Mouse (Mus musculus) liver, adult 2 months (tissue): ENCODE measurements at regions not wholly inside any gene's neighbourhood (a gene's known extent, or its start where the extent isn't known, plus 50 kb on each side); places are given as distances from the start of the nearest gene placed in this dataset.

ENCODE experiments used
- CTCF ChIP-seq: fragments of 200-500 bp; IDR thresholded peaks from 2 replicates; pipeline ENCODE4 v1.5.1; 2011; ENCODE audit warnings: low read depth, low read length, control low read depth
- POLR2A ChIP-seq: fragments of 200-500 bp; IDR thresholded peaks from 2 replicates; pipeline ENCODE4 v1.6.1; 2011; ENCODE audit warnings: low read length, control low read depth; ENCODE audit not compliant: insufficient read depth; ENCODE audit errors: extremely low read depth

GRCm38 (mm10) chr3:60720322-60720721, 247.7 kb downstream of the Mbnl1 start:
- TF ChIP-seq POLR2A = no peak
- TF ChIP-seq CTCF = peak; percentile 34; the same call in 1 of the 2 replicates
